Mouse (Mus musculus): ENCODE data around the gene Prmt7.

- TF ChIP-seq CTCF (IDR thresholded peaks at IDR 0.05; ENCODE audit: low read depth, low read length) (peak; percentile 29), POLR2A (IDR thresholded peaks at IDR 0.05; ENCODE audit: extremely low read depth, insufficient read depth, low read length) (no peak)
Measured at GRCm38 (mm10) chr8:106278367-106279042, 67.8 kb downstream of the Prmt7 start.
